Mouse (Mus musculus) ovary, adult 18-20 months (tissue): ENCODE results near the gene Krtap19-5.

Experiments used
- DNase-seq: peaks from one replicate; pipeline ENCODE4 v3.0.0; 2022; ENCODE audit warnings: low spot score, mixed read lengths

Krtap19-5 gene

GRCm38 (mm10) chr16:88896357-88896756 is at the start of gene Krtap19-5:
Gene Krtap19-5 (minus strand): TSS chr16:88896457.
- no peak for DNase-seq

GRCm38 (mm10) chr16:88941106-88941505 is 44.8 kb upstream of the Krtap19-5 start:
- DNase-seq: no peak

GRCm38 (mm10) chr16:88938252-88938651 is 42.0 kb upstream of the Krtap19-5 start:
- DNase-seq: no peak

GRCm38 (mm10) chr16:88932165-88932564 is 35.9 kb upstream of the Krtap19-5 start, which contains the start of gene Krtap19-9b:
Gene Krtap19-9b (minus strand): TSS chr16:88932265.
- DNase-seq: no peak

GRCm38 (mm10) chr16:88886870-88887269 is 9.4 kb downstream of the Krtap19-5 start:
- no peak for DNase-seq

- no peak for DNase-seq
Observed at GRCm38 (mm10) chr16:88884989-88885388, 11.3 kb downstream of the Krtap19-5 start, which contains the start of gene Krtap19-4. Gene Krtap19-4 (minus strand): TSS chr16:88885089.

- no peak for DNase-seq
Observed at GRCm38 (mm10) chr16:88877938-88878337, 18.3 kb downstream of the Krtap19-5 start, which contains the start of gene Krtap19-3. Gene Krtap19-3 (minus strand): TSS chr16:88878038.

GRCm38 (mm10) chr16:88874169-88874568 is 22.1 kb downstream of the Krtap19-5 start, which contains the start of gene Krtap19-2:
Gene Krtap19-2 (minus strand): TSS chr16:88874269.
- DNase-seq: no peak

- DNase-seq: no peak
Observed at GRCm38 (mm10) chr16:88869311-88869710, 26.9 kb downstream of the Krtap19-5 start, which contains the start of gene Krtap19-1. Gene Krtap19-1 (minus strand): TSS chr16:88869411.

- no peak for DNase-seq
Observed at GRCm38 (mm10) chr16:88864887-88865407, 31.3 kb downstream of the Krtap19-5 start.

- no peak for DNase-seq
Observed at GRCm38 (mm10) chr16:88851450-88851849, 44.8 kb downstream of the Krtap19-5 start.

- DNase-seq: no peak
Observed at GRCm38 (mm10) chr16:88848558-88848957, 47.7 kb downstream of the Krtap19-5 start.

- no peak for DNase-seq
Observed at GRCm38 (mm10) chr16:88847363-88847762, 48.9 kb downstream of the Krtap19-5 start.
